Mouse (Mus musculus) myocyte (in vitro differentiated cells): ENCODE measurements around the gene Efcab12.

Experiments used
- POLR2A ChIP-seq: IDR thresholded peaks from one replicate; pipeline ENCODE4 v1.6.1; 2011; ENCODE audit warnings: low read depth, mild to moderate bottlenecking, control low read depth, moderate library complexity; ENCODE audit not compliant: insufficient read length
- POLR2AphosphoS2 ChIP-seq: IDR thresholded peaks from one replicate; pipeline ENCODE4 v1.6.1; 2011; ENCODE audit warnings: low read depth, control low read depth; ENCODE audit not compliant: insufficient read length

DNA sequence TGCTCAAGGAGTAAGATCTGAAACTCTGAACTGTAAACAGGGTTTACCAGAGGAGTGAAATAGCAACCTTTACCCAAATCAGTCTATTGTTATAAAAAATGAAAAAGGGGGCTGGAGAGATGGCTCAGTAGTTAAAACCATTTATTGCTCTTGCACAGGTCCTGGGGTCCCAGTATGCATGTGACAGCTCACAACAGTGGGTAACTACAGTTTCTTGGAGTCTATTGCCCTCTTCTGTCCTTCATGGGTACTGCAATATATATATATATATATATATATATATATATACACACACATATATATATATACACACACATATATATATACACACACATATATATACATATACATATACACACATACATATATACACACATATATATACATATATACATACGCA lies 65.6 kb downstream of the Efcab12 start:
- TF ChIP-seq POLR2A (no peak), POLR2AphosphoS2 (no peak)
